Comparison of ENCODE assay signal across 9 mouse cellular contexts in genomic region chr5:123609843-123610242, GRCm38 (mm10). TPM values are rescaled to one million over a fixed set of nuclear protein-coding genes. Genes with fewer than 3 reads are reported as not detected.
DNase-seq lines count a peak whose midpoint lies in the region; ATAC-seq lines count a peak whose summit lies in the region.
"Had no signal": no experiment of that assay in that cellular context is flagged by ENCODE, and none has a peak within 500 bp of the region (broad histone marks: within the 10 kb centered on the region; RNA-seq: fewer than 3 reads in every experiment).

No protein-coding gene starts in this region.

- H3K4me2 ChIP-seq in neural tube, embryonic 11.5 days (ENCODE audit: low read depth), result no peak overlapping the region
- H3K4me2 ChIP-seq: hindbrain, embryonic 15.5 days had no signal

- intact Hi-C loops in left cerebral cortex, postnatal 4 days (cut with DNase I), result loop anchor here (10.0 kb wide), 1 partner anchor 105 kb away; no protein-coding TSS in a partner anchor

- H3K9ac ChIP-seq in neural tube, embryonic 11.5 days (ENCODE audit: low read length), result no peak overlapping the region
- H3K9ac ChIP-seq: hindbrain, embryonic 15.5 days had no signal

- no peaks in the 10 kb centered on the region for H3K9me3 ChIP-seq in neural tube, embryonic 11.5 days (ENCODE audit: control insufficient read depth, low read length)
- H3K9me3 ChIP-seq: hindbrain, embryonic 15.5 days had no signal

- H3K4me1 ChIP-seq in neural tube, embryonic 11.5 days (ENCODE audit: control insufficient read depth, insufficient read depth, low read length), result no peaks in the 10 kb centered on the region

- 28% methylated on average over 4 of the region's 4 CpGs for WGBS in neural tube, embryonic 11.5 days

- H3K27ac ChIP-seq in neural tube, embryonic 11.5 days (ENCODE audit: low read depth, low read length), result no peak overlapping the region
- H3K27ac ChIP-seq: hindbrain, embryonic 15.5 days had no signal

- no peak overlapping the region for H3K4me3 ChIP-seq in neural tube, embryonic 11.5 days (ENCODE audit: low read depth, low read length)
- H3K4me3 ChIP-seq: hindbrain, embryonic 15.5 days had no signal

- no peaks in the 10 kb centered on the region for H3K27me3 ChIP-seq in neural tube, embryonic 11.5 days (ENCODE audit: control insufficient read depth, insufficient read depth, low read length)
- H3K27me3 ChIP-seq: hindbrain, embryonic 15.5 days had no signal

- peaks cover 23% of the 10 kb centered on the region for H3K36me3 ChIP-seq in neural tube, embryonic 11.5 days (ENCODE audit: control insufficient read depth, insufficient read depth, low read length)

- peak; percentile 67 for DNase-seq in 416B (ENCODE audit: low read depth)
- DNase-seq in MEL-GATA-1-ER (ENCODE audit: extremely low read depth, low read depth), result peak; percentile 20
- DNase-seq in cerebellum, adult 11-12 months, result peak; percentile 63
- DNase-seq in hindlimb bud, embryonic 11.5 days (ENCODE audit: extremely low spot score, low read depth, low spot score), result peak; percentile 37
- peak; percentile 73 for DNase-seq in left cerebral cortex, postnatal 4 days
- peak; percentile 77 for DNase-seq in neural tube, embryonic 11.5 days (ENCODE audit: low spot score)
- peak; percentile 68 for DNase-seq in thymus, postnatal 0 days (ENCODE audit: low spot score)

- peak; percentile 84 for ATAC-seq in frontal cortex, adult (ENCODE audit: low TSS enrichment)
- no peak for ATAC-seq in neural tube, embryonic 11.5 days (ENCODE audit: insufficient read depth, low FRiP score, low TSS enrichment)

RNA-seq across cellular contexts. Expression of gene Vps33a, which starts 37.0 kb away (rescaled TPM):
- total RNA-seq in left cerebral cortex, postnatal 4 days (2021), result 10 to 100 TPM; 71.2 to 83.2 TPM
- polyA plus RNA-seq in neural tube, embryonic 11.5 days (2014; fragmentation: Nextera tagmentation; extraction: Ambion mirVana), result 38.8 and 39.7 TPM in 2 replicates
- 20.7 and 23.0 TPM in 2 replicates for polyA plus RNA-seq in thymus, postnatal 0 days (2015; fragmentation: Nextera tagmentation; extraction: Ambion mirVana)

Comparison
In these comparisons a context has a peak if more than half of its experiments do, and no peak if none do; other contexts are left out.
1. DNase-seq: peak in every context shown above with its lines; median percentile 77 in neural tube, embryonic 11.5 days; 73 in left cerebral cortex, postnatal 4 days; 68 in thymus, postnatal 0 days; 67 in 416B; 63 in cerebellum, adult 11-12 months; 37 in hindlimb bud, embryonic 11.5 days; 20 in MEL-GATA-1-ER.